Mouse (Mus musculus) small intestine, adult 2 months (tissue): Measurements from ENCODE around the gene Gast. TPM values are rescaled to one million over a fixed set of nuclear protein-coding genes. Genes with fewer than 3 reads are reported as not detected.
"Not testable (repeated sequence)": the region's sequence is repeated elsewhere in the genome, so short reads cannot be mapped to it uniquely, and the experiment has no call there.

Experiments used
- H3K27ac ChIP-seq: fragments of 200-500 bp; 2 replicates; pipeline ENCODE4 v1.5.1; 2012; ENCODE audit warnings: low read depth, low read length, control low read depth, inconsistent platforms; ENCODE audit not compliant: insufficient read depth
- H3K27me3 ChIP-seq: fragments of 200-500 bp; 2 replicates; pipeline ENCODE4 v1.6.1; 2012; ENCODE audit warnings: mild to moderate bottlenecking, moderate library complexity, low read length, inconsistent platforms; ENCODE audit not compliant: control insufficient read depth, insufficient read depth
- H3K36me3 ChIP-seq: fragments of 200-500 bp; 2 replicates; pipeline ENCODE4 v1.6.1; 2012; ENCODE audit warnings: mild to moderate bottlenecking, low read length, control low read depth, inconsistent platforms; ENCODE audit not compliant: control insufficient read depth, insufficient read depth
- H3K4me1 ChIP-seq: fragments of 200-500 bp; 2 replicates; pipeline ENCODE4 v1.6.1; 2012; ENCODE audit warnings: low read length, inconsistent platforms, mixed read lengths; ENCODE audit not compliant: control insufficient read depth, insufficient read depth, insufficient read length
- H3K4me3 ChIP-seq: fragments of 200-500 bp; 2 replicates; pipeline ENCODE4 v1.5.1; 2012; ENCODE audit warnings: low read depth, mild to moderate bottlenecking, control low read depth, inconsistent platforms, low read length, moderate library complexity
- CTCF ChIP-seq: fragments of 200-500 bp; IDR thresholded peaks from 2 replicates; pipeline ENCODE4 v1.5.1; 2012; ENCODE audit warnings: low read depth, mild to moderate bottlenecking, control low read depth, inconsistent platforms, low read length, moderate library complexity, mixed read lengths; ENCODE audit not compliant: insufficient replicate concordance, insufficient read length; ENCODE audit errors: extremely low read depth
- POLR2A ChIP-seq: fragments of 200-500 bp; IDR thresholded peaks from 2 replicates; pipeline ENCODE4 v1.6.1; 2012; ENCODE audit warnings: low read depth, mild to moderate bottlenecking, control low read depth, inconsistent platforms, low read length, moderate library complexity
- WGBS: fragments of 180-500 bp; shearing (Covaris S2); methylation state at CpG from one replicate; pipeline ENCODE4 v1.1.7; 2018; 5-methylcytosine and 5-hydroxymethylcytosine counted together
- polyA plus RNA-seq: library from polyadenylated mRNA; depleted of rRNA; stranded (reverse); fragments of >200 nt; gene quantifications from 2 replicates; pipeline ENCODE4 v1.2.3, GENCODE M21; 2012

The Gast gene
- polyA plus RNA-seq, 1 experiment = 0.38 TPM

DNA sequence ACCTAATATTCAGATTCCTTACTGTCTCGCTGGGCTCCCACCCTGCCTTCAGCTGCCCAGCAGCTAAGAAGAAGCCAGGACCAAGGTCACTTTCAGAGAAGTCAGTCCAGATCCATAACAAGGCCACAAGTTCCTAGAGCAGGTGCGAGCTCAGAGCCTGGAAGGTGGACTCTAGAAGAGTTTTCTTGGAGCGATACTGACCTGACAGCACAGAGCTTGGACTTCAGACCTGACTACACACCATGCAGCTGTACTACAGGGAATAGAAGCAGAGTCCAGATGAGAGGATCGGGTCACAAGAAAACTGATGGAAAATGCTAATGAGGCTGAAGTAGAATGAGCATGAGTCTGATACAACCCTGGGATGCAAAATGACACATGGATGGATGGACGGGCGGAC, 20.8 kb upstream of the Gast start:
- no peak overlapping the region for H3K4me3 ChIP-seq
- H3K4me1 ChIP-seq = no peaks in the 10 kb centered on the region
- H3K27me3 ChIP-seq = no peaks in the 10 kb centered on the region
- no peaks in the 10 kb centered on the region for H3K36me3 ChIP-seq
- TF ChIP-seq POLR2A = no peak
- TF ChIP-seq CTCF = no peak
- WGBS = 66% methylated on average over 6 of the region's 6 CpGs
- no peak overlapping the region for H3K27ac ChIP-seq

DNA sequence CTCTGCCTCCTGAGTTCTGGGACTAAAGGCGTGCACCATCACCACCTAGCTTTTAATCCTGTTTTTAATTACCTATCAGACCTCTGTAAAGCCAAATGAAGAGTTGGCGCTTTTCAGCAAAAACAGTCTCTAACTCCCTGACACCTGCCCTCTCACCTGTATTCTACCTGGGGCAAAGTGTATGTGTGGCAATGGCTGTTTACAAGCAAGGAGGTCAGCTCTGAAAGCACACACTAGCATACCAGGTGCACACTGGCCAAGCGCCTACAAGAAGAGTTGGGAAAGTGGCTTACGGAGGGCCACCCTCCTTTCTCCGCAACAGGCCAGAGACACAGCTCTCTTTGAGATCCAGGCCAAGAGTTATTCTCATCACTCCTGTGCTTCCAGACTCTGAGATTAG, 18.8 kb upstream of the Gast start:
- Histone ChIP-seq H3K4me3 (no peak overlapping the region), H3K36me3 (0 out of 2 replicates have a peak, but pooled peaks cover under 1% of the 10 kb centered on the region), H3K27ac (no peak overlapping the region), H3K27me3 (no peaks in the 10 kb centered on the region), H3K4me1 (no peaks in the 10 kb centered on the region)
- TF ChIP-seq POLR2A = no peak
- no peak for TF ChIP-seq CTCF
- WGBS = 94% methylated on average over 5 of the region's 5 CpGs

DNA sequence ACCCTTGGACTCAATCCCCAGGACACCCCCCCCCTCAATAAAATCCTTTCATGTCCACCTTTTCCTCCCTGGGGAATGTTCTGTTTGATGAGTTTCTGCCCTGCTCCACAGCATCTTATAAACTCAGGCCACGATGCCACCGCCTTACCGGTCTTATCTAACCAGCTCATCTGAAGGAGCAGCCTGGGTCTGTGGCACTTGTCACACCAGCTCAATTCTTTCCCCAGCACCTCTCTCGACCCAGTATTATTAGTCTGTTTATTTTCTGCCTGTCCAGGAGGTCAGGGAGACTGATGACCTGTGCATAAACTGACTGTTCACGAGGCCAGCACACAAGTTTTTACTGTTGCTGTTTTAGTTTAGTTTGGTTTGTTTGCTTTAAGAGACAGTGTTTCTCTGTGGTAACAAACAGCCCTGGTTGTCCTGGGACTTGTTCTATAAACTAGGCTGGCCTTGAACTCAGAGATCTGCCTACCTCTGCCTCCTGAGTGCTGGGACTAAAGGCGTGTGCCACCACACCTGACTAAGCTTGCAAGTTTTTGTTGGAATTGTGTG, 16.3 kb upstream of the Gast start:
- H3K27ac ChIP-seq = no peak overlapping the region
- WGBS = 60% methylated on average over 6 of the region's 6 CpGs
- peaks cover 3% of the 10 kb centered on the region; the same call in 1 of the 2 replicates for H3K4me1 ChIP-seq
- H3K36me3 ChIP-seq = peaks cover 18% of the 10 kb centered on the region
- H3K27me3 ChIP-seq = no peaks in the 10 kb centered on the region
- H3K4me3 ChIP-seq = no peak overlapping the region
- TF ChIP-seq POLR2A (no peak), CTCF (no peak)

DNA sequence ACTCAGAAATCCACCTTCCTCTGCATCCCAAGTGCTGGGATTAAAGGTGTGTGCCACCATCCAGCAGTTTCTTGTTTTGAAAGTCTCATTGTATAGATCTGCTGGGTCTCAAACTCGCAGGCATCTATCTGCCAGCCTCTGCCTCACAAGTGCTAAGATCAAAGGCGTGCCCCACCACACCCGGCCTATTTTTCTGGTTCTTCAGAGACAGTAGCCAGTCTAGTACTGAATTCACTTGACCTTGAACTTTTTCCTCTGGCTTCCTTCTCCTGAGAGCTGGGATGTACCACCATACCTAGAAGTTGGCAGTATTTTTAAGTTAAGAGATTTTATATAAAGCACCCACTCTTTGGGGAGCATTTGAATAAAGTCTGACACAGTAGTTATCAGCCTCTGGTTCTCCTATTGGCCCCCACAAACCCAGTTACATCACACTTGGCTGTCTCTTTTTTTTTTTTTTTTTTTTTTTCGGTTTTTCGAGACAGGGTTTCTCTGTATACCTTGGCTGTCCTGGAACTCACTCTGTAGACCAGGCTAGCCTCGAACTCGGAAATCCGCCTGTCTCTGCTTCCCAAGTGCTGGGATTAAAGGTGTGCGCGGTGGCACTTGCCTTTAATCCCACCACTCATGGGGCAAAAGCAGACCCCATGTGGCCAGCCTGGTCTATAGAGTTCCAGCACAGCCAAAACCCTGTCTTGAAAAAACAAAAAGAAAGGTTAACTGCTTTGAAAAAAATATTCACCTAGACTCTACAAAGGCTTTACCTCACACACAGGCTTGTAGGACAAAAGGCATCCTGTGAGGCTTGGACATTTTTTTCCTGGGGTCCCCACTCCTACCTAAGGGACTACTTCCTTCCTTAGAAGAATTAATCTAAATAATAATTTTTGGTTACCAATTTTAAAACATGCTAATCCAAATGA, 15.4 kb upstream of the Gast start:
- Histone ChIP-seq H3K4me3 (no peak overlapping the region), H3K27ac (no peak overlapping the region)

DNA sequence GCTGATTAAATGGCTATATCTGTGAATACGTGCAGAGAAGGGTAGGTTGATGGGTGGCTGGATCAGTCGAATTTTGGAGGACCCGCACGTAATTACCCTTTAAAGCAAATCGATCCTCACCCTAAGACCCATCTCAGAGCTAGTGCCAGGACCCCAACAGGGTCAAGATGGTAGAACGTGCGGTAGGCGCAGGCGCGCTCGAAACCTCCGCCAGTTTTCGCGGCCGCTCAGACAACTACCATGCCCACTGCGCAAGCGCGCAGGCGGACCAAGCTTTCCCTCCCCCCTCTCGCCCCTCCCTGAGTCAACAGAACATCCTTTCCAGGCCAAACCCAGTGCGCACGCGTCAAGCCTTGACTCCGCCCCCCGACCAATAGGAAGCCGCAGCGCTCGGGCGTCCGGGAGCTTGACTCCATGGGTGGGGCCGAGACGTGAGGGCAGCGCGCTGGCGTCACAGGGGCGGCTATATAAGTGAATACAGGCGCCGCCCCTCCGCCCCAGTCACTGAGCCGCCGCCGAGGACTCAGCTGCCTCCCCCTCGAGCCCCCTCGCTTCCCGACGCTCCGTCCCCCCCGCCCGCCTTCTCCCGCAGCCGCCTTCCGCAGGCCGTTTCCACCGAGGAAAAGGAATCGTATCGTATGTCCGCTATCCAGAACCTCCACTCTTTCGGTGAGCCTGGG, 14.6 kb upstream of the Gast start, which contains the start of gene Eif1:
Eif1 (plus strand) TSS at position 394 of the 680 bp plus-strand sequence.
- Histone ChIP-seq H3K27ac (peak within 1 kb of the TSS; percentile 74), H3K4me1 (peaks cover 3% of the 10 kb centered on the region; the same call in 1 of the 2 replicates), H3K27me3 (no peaks in the 10 kb centered on the region), H3K36me3 (peaks cover 18% of the 10 kb centered on the region), H3K4me3 (peak within 1 kb of the TSS; percentile 82)
- TF ChIP-seq CTCF = no peak
- TF ChIP-seq POLR2A = peak; percentile 74
- 1% methylated on average over 55 of the region's 58 CpGs for WGBS

More for the DNA sequence above, 15.4 kb upstream of the Gast start:
- TF ChIP-seq CTCF (no peak), POLR2A (no peak)
- Histone ChIP-seq H3K36me3 (peaks cover 18% of the 10 kb centered on the region), H3K27me3 (no peaks in the 10 kb centered on the region), H3K4me1 (peaks cover 3% of the 10 kb centered on the region; the same call in 1 of the 2 replicates)
- WGBS = 74% methylated on average over 10 of the region's 10 CpGs

DNA sequence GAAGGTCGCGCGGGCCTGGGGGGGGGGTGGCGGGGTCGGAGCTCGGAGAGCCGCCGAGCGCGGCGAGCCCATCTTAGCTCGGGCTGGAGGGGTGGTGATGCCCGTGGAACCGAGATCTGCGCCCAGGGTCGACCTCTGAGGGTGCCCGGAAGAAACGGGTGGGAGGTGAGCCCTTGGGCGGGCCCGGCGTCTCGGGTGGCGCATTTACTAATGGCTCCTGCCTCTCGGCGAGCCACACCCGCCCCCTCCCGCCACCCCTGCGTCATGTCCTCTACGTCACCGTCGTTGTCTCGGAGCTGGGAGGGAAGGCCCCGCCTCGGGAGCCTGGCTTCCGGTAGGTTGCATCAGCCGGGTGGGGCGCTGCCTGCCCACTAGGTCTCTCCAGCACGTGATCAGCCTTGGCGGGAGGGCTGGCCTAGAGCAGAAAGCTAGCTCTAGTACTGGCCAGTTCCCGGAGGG, 14.0 kb upstream of the Gast start:
- WGBS = 1% methylated on average over 40 of the region's 40 CpGs
- Histone ChIP-seq H3K36me3 (peaks cover 20% of the 10 kb centered on the region), H3K4me3 (peak overlapping the region; percentile 82), H3K4me1 (peaks cover 3% of the 10 kb centered on the region; the same call in 1 of the 2 replicates), H3K27ac (peak overlapping the region; percentile 74), H3K27me3 (no peaks in the 10 kb centered on the region)
- TF ChIP-seq POLR2A (peak; percentile 81), CTCF (no peak)

DNA sequence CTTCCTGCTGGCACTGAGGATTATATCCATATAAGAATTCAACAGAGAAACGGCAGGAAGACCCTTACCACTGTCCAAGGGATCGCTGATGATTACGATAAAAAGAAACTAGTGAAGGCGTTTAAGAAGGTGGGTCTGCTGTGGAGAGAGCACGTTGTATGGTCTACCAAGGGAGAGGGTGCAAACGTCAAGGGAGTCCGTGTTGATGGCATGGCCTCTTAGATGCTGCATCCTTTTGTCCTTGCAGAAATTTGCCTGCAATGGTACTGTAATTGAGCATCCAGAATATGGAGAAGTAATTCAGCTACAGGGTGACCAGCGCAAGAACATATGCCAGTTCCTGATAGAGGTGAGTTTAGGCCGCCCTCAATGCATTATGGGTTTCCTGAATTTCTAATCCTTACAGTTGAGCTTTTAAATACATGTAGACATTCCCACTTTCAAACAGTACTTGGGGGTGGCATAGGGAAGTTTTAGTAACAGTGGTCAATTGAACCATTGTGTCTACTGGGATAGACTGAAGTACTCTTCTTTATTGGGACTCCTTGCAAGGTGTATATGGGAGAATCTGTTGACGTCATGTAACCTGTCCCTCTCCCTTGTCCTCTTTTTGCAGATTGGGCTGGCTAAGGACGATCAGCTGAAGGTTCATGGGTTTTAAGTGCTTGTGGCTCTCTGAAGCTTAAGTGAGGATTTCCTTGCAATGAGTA, 13.4 kb upstream of the Gast start:
- Histone ChIP-seq H3K4me3 (peak overlapping the region; percentile 82), H3K36me3 (peaks cover 20% of the 10 kb centered on the region), H3K27ac (peak overlapping the region; percentile 48)
- H3K27me3 ChIP-seq, H3K4me1 ChIP-seq: not testable (repeated sequence)
- WGBS = 3% methylated on average over 11 of the region's 11 CpGs

DNA sequence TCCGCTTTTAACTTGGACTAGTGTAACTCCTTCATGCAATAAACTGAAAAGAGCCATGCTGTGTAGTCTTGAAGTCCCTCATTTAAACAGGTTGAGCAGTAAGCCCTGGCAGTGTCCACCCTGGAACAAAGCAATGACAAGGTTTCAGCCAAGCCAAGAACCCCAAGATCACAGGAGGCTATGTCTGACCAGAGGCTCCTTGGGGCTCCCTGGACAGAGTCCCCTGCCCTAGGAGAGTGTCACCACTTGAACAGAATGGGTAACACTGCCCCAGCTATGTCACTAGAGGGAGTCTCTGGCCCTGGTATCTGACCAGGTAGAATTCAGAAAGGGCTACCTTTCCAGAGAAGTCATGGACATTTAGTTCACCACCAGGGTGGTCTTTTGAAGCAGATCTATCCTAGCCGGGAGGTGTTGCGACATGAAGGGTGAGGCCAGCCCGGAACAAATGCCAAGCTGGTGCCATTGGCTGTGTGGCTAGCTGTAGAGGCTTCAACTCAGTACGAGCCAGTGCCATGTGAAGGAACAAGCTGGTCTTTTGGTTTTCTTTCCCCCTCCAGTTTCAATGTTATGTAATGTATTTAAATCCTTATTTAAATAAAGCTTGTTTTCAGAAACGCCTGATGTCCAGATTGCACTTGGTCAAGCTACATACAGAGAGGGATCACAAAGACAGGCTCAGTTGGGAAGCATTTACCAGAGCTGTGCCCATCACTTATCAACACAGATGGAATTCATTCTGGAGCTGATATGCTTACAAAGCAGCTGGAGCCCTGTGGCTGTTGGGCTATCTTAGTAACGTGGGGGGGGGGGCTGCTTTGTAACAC, 12.5 kb upstream of the Gast start:
- not testable (repeated sequence) for H3K27me3 ChIP-seq, H3K4me1 ChIP-seq
- Histone ChIP-seq H3K27ac (peak overlapping the region; percentile 40; the same call in 1 of the 2 replicates), H3K4me3 (peak overlapping the region; percentile 41), H3K36me3 (peaks cover 20% of the 10 kb centered on the region)
- 28% methylated on average over 7 of the region's 7 CpGs for WGBS
